Mouse (Mus musculus): ENCODE measurements around the gene Dact1. TPM values are rescaled to one million over a fixed set of nuclear protein-coding genes. Genes with fewer than 3 reads are reported as not detected.
A peak's percentile ranks its signal among the peaks of the same experiment; 100 is the strongest.

Gene Dact1
- polyA plus RNA-seq, 1 experiment from 2014 or later, result 24.7 TPM

DNA sequence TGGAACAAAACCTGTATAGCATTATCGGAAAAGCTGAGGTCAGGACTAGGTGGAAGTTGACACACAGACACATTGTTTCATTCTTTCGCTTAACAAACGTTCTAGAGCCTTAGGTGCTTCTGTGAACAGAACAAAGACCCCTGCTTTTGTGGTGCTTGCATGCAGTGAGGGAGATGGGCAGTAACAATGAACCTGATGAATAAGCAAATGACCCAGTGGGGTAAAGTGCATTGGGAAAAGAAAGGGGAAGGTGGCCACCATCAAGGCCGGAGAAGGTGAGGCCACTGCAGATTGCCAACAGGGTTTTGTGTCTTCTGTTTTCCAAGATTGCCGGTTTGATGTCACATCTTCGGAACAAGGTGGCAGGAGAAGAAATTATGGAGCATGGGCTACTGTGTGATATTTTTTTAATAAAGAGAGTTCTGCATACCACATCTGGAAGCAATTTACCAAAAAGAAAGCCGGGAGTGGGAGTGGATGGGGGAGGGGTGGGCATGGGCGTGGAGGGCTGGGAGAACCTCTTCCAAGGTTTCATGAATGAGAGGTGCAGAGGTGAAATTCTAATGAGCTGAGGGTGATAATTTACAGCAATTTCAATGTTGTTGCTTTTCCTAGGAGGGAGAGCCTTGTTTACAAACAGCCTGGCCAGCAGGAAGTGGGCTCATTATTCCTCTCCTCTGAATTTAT lies 12.7 kb upstream of the Dact1 start:
- Histone ChIP-seq H3K27me3 (peaks cover 6% of the 10 kb centered on the region; the same call in 1 of the 2 replicates), H3K9ac (no peak overlapping the region), H3K27ac (no peak overlapping the region), H3K36me3 (replicated peaks) (no peaks in the 10 kb centered on the region), H3K4me3 (replicated peaks) (no peak overlapping the region), H3K4me2 (no peak overlapping the region), H3K9me3 (no peaks in the 10 kb centered on the region), H3K4me1 (peaks cover 23% of the 10 kb centered on the region)
- ATAC-seq (ENCODE audit: low FRiP score), result no peak
- WGBS, result 47% methylated on average over 8 of the region's 8 CpGs

DNA sequence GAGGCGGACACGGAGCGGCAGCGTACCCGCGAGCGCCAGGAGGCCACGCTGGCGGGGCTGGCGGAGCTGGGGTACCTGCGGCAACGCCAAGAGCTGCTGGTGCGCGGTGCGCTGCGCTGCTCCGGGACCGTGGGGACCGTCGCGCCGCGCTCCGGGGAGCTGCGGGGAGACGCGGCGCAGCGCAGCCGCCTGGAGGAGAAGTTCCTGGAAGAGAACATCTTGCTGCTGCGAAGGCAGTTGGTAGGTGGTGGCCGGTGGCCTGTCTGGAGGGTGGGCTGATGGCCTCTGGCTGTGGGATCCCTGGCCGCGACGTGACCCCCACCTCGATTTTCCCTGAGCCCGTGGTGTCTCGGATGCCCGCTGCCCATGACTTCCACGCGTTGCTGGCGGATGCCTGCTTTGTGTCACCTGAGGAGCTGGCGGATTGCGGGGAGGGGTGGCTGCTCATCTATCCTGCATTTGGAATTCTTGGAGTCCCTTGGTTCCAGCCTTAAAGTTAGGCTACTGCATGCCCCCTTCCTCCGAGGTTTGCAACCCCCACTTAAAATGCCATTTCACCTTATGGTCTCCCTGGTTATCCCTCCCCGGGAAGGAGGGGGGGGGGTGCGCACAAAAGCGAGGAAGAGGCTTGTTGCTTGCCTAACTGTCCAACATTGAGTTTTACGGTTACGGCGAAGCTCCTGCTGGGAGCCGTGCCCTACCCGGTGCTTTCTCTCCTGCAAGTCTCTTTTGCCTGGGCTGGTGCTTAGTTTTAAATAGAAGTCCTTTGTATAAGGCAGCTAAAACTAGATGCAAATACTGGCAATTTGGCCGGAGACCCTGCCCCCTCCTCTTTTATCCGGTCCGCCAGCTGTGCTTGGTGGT lies 616 bp downstream of the Dact1 start:
- Histone ChIP-seq H3K27ac (peak overlapping the region; percentile 88), H3K9me3 (no peaks in the 10 kb centered on the region), H3K4me1 (peaks cover 13% of the 10 kb centered on the region), H3K36me3 (replicated peaks) (no peaks in the 10 kb centered on the region), H3K4me3 (replicated peaks) (peak overlapping the region; percentile 83), H3K9ac (peak overlapping the region; percentile 85), H3K4me2 (peak overlapping the region; percentile 84), H3K27me3 (peaks cover 22% of the 10 kb centered on the region)
- ATAC-seq (ENCODE audit: low FRiP score), result peak; percentile 65
- under 1% methylated on average over 55 of the region's 56 CpGs for WGBS

DNA sequence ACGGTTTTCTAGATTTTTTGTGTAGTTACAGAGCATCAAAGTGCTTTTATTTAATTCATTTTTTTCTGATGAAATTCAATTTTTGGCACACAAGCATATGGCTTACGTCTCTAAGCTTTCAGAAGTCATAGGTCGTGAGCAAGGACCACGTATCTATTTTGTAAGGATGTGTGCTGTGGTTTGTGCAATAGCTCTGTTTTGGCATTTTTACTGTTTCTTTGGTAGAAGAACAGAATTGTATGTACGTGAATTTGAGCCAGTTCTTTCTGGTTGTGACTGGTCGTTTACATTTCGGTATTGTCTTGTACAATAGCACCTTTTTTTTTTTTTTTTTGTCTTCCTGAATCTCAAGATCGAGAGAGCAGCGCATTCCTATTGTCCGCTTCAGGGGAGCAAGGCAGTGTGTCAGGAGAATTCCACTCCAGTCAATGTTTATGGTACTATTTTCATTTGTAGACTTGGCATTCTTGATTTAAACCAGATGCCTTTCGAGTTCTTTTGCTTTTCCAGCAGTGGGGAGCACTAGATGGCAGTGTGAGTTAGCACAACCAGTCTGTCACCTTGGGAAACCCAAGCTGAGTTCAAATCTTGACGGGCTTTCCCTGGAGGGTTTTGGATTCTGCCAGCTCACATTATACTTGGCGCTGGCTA lies 1.7 kb downstream of the Dact1 start:
- 38% methylated on average over 13 of the region's 13 CpGs for WGBS
- H3K4me1 ChIP-seq, result peaks cover 13% of the 10 kb centered on the region
- H3K4me3 ChIP-seq (replicated peaks), result peak overlapping the region; percentile 83
- no peak overlapping the region for H3K9ac ChIP-seq
- peaks cover 16% of the 10 kb centered on the region for H3K27me3 ChIP-seq
- no peaks in the 10 kb centered on the region; the same call in 1 of the 2 replicates for H3K36me3 ChIP-seq (replicated peaks)
- no peak for ATAC-seq (ENCODE audit: low FRiP score)
- no peak overlapping the region for H3K27ac ChIP-seq
- H3K9me3 ChIP-seq, result no peaks in the 10 kb centered on the region
- peak overlapping the region; percentile 84 for H3K4me2 ChIP-seq

DNA sequence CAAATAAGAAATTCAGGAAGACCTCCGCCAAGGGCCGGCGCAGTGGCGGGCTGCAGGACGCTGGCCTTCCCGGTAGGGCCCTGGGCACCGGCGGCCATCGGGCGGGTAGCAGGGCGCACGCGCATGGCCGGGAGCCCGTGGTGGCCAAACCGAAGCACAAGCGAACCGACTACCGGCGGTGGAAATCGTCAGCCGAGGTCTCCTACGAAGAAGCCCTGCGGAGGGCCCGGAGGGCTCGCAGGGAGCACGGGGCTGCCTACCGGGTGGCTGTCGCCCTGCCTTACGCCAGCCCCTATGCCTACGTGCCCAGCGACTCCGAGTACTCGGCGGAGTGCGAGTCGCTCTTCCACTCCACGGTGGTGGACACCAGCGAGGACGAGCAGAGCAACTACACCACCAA lies 8.6 kb downstream of the Dact1 start:
- H3K4me3 ChIP-seq (replicated peaks), result no peak overlapping the region
- no peaks in the 10 kb centered on the region for H3K4me1 ChIP-seq
- no peak for ATAC-seq (ENCODE audit: low FRiP score)
- peaks cover 28% of the 10 kb centered on the region for H3K36me3 ChIP-seq (replicated peaks)
- 81% methylated on average over 40 of the region's 40 CpGs for WGBS
- no peak overlapping the region for H3K27ac ChIP-seq
- no peaks in the 10 kb centered on the region for H3K27me3 ChIP-seq
- H3K9ac ChIP-seq, result no peak overlapping the region
- peaks cover 12% of the 10 kb centered on the region for H3K9me3 ChIP-seq
- H3K4me2 ChIP-seq, result peak overlapping the region; percentile 27

DNA sequence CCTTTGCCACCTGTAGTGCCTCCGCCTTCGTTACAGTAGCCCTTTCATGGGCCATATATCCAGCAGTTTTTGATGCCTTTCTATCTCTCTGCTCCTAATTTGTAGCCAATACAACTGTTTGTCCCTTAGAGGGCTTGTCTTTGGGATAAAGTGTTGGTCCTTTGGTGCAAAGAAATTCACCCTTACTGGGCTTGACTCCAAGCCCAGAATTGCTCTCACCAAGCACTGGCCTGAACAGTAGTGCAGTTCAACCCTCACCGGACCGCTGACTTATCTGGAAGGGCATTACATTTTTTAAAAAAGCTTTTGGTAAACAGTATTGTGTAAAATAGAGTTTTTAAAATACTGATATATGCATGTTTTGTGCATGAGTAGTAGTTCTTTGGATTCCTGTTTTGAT lies 9.9 kb downstream of the Dact1 start:
- H3K9ac ChIP-seq, result no peak overlapping the region
- no peak for ATAC-seq (ENCODE audit: low FRiP score)
- H3K36me3 ChIP-seq (replicated peaks), result peaks cover 28% of the 10 kb centered on the region
- H3K4me1 ChIP-seq, result no peaks in the 10 kb centered on the region
- H3K9me3 ChIP-seq, result peaks cover 12% of the 10 kb centered on the region
- H3K27me3 ChIP-seq, result no peaks in the 10 kb centered on the region
- no peak overlapping the region for H3K4me3 ChIP-seq (replicated peaks)
- H3K4me2 ChIP-seq, result no peak overlapping the region
- H3K27ac ChIP-seq, result no peak overlapping the region
- WGBS, result 94% methylated on average over 4 of the region's 4 CpGs

DNA sequence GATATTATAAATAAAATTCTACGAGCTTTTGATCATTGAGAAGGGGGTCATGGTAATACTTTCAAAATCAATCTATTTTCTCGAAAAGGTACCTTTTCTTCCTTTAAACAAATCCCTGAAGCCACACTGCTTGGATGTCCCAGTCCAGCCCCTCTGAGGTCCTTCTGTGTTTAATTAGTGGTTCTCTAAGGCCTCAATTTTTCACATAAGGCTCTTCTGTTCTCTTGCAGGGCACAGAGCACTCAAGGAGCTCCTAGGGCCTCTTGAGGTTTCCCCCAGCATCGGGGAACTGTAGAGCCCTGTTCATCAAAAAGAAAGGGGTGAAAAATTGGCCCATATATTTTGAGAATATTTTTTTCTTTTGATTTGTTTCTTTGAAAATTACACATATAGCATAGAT lies 23.0 kb downstream of the Dact1 start:
- H3K27me3 ChIP-seq, result 0 out of 2 replicates have a peak, but pooled peaks cover 2% of the 10 kb centered on the region
- no peak overlapping the region for H3K27ac ChIP-seq
- no peaks in the 10 kb centered on the region for H3K36me3 ChIP-seq (replicated peaks)
- 59% methylated on average over 3 of the region's 3 CpGs for WGBS
- peaks cover 5% of the 10 kb centered on the region for H3K4me1 ChIP-seq
- H3K4me2 ChIP-seq, result no peak overlapping the region
- no peaks in the 10 kb centered on the region for H3K9me3 ChIP-seq
- ATAC-seq (ENCODE audit: low FRiP score), result no peak
- no peak overlapping the region for H3K4me3 ChIP-seq (replicated peaks)
- H3K9ac ChIP-seq, result no peak overlapping the region

DNA sequence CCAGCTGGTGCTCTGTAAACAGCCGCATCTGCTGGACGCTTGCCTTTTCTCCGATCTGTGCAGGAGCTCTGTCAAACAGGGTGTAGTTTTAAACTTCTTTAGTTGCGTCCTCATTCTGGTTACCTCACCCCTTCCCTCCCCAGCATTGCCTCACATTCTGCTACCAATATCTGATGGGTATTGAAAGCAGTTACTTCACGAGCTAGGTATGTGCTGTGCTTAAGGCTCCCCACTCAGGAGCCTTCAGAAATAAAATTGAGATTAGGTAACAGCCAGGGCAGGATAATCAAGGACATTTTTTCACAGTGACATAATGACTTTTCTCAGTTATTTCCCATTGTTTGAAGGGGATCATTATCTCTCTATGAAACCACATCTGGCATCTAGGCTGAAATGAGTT lies 23.9 kb downstream of the Dact1 start:
- Histone ChIP-seq H3K9ac (no peak overlapping the region), H3K4me3 (replicated peaks) (no peak overlapping the region), H3K27ac (no peak overlapping the region), H3K4me2 (no peak overlapping the region), H3K36me3 (replicated peaks) (no peaks in the 10 kb centered on the region), H3K9me3 (no peaks in the 10 kb centered on the region), H3K27me3 (0 out of 2 replicates have a peak, but pooled peaks cover 2% of the 10 kb centered on the region), H3K4me1 (peaks cover 10% of the 10 kb centered on the region)
- ATAC-seq (ENCODE audit: low FRiP score), result no peak
- WGBS, result 54% methylated on average over 5 of the region's 5 CpGs

DNA sequence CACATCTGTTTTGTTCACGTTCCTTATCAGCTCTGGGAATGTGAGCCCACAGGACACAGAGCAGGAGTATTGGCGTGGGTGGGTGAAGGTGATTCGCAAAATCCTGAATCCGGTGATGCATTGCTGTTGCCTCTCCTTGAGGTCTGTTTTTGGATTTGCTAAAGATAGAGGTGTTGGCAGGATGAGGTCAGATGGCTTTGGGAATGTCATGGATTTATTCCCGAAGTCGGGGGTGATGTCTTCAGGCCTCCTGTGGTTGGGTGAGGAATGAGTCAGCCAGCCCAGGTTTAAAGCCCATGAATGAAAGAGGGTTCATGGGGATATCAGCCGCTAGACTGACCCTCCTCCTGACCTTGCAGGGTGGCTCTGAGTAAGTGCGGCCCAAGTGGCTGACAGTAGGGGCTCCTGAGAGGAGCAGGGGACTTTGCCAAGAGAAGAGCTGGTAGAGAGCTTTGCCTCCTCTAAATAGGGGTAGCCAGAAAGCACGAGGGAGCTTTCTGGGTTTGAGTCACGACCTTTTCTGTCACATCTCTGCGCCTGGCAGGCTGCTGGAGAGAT lies 27.4 kb downstream of the Dact1 start:
- H3K27me3 ChIP-seq, result 0 out of 2 replicates have a peak, but pooled peaks cover 2% of the 10 kb centered on the region
- no peak overlapping the region for H3K4me2 ChIP-seq
- H3K27ac ChIP-seq, result no peak overlapping the region
- H3K36me3 ChIP-seq (replicated peaks), result no peaks in the 10 kb centered on the region
- WGBS, result 75% methylated on average over 11 of the region's 11 CpGs
- peaks cover 10% of the 10 kb centered on the region for H3K4me1 ChIP-seq
- no peak overlapping the region for H3K4me3 ChIP-seq (replicated peaks)
- H3K9me3 ChIP-seq, result no peaks in the 10 kb centered on the region
- ATAC-seq (ENCODE audit: low FRiP score), result no peak
- H3K9ac ChIP-seq, result no peak overlapping the region

DNA sequence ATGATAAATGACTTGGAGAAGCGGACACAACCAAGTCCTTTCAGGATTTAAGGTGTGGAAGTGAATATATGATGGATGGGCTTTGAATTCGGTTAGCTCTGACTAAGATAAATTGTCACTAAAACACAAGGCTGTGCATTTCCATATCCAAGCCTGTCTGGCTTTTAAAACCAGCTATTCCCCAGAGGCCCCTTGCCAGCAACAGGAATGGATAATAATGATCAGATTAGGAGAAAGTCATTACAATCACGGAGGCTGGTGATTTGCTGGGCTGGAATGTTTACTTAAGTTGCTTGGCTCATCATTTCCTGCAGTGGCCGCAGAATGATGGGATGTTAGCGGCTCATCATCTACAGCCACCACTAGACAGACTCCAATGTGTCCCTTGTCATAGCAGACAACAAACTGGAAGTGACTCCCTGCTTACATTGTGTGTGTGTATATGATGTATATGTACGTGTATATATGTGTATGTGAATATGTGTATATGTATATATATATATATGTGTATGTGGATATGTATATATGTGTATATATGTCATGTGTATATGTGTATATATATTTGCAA lies 28.3 kb downstream of the Dact1 start:
- no peak overlapping the region for H3K27ac ChIP-seq
- no peaks in the 10 kb centered on the region for H3K36me3 ChIP-seq (replicated peaks)
- no peak overlapping the region for H3K4me3 ChIP-seq (replicated peaks)
- WGBS, result 78% methylated on average over 6 of the region's 6 CpGs
- no peak overlapping the region for H3K4me2 ChIP-seq
- peaks cover 12% of the 10 kb centered on the region for H3K4me1 ChIP-seq
- no peaks in the 10 kb centered on the region for H3K9me3 ChIP-seq
- 0 out of 2 replicates have a peak, but pooled peaks cover 2% of the 10 kb centered on the region for H3K27me3 ChIP-seq
- peak; percentile 72 for ATAC-seq (ENCODE audit: low FRiP score)
- no peak overlapping the region for H3K9ac ChIP-seq

DNA sequence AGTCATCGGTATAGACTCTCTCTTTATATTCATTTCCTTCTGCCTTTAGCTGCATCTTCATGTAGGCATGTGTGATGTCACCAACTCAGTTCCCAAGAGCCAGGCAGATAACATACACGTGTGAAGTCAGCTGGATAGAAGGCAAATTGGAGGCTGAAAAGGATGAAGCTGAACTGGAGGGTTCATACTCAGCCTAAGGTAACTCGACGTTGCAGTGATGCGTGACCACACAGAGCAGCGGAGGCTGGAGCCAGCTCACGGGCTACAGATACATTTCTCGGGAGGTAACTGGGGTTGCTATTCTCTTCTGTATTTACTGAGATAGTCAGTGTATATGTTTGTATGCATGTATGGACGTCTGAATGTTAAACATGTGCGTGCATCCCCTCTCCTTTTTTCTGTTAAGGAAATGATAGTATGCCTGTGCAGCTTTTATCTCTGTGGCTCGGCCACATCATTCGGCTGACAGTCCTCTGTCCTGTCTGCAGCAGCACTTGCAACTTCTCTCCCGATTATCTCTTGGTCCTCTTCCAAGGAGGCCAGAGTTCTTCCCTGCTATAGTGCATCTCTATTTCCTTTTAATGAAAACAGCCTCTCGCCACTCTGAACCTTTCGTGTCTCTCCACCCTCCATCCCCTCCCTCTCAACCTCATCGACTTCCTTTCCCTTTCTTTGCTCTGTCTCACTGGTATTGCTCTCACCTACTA lies 29.6 kb downstream of the Dact1 start:
- Histone ChIP-seq H3K4me1 (peaks cover 9% of the 10 kb centered on the region), H3K36me3 (replicated peaks) (no peaks in the 10 kb centered on the region), H3K27ac (no peak overlapping the region), H3K4me3 (replicated peaks) (no peak overlapping the region), H3K4me2 (no peak overlapping the region), H3K9ac (no peak overlapping the region), H3K27me3 (0 out of 2 replicates have a peak, but pooled peaks cover 2% of the 10 kb centered on the region), H3K9me3 (no peaks in the 10 kb centered on the region)
- no peak for ATAC-seq (ENCODE audit: low FRiP score)
- 80% methylated on average over 16 of the region's 16 CpGs for WGBS

DNA sequence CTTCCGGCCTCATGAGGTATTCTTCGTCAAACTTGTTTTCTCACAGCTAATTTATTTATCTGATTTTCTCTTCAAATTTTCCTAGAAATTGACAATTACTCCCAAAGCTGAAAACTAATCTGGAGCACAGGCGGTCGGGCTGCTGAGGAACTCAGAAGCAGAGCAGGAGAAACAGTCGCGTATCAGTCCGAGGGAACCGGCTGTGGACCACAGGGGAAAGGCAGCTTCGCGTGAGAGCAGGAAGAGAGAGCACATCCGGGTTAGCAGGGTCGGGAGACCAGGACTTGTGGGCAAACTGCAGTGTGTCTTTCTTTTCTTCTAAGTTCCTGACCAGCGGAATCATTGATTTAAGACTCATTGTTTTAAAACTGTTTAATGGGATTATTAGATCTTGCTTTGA lies 32.7 kb downstream of the Dact1 start:
- Histone ChIP-seq H3K27me3 (no peaks in the 10 kb centered on the region), H3K36me3 (replicated peaks) (no peaks in the 10 kb centered on the region), H3K27ac (no peak overlapping the region), H3K9me3 (no peaks in the 10 kb centered on the region), H3K4me1 (peaks cover 9% of the 10 kb centered on the region; the same call in 1 of the 2 replicates), H3K4me2 (no peak overlapping the region), H3K9ac (no peak overlapping the region), H3K4me3 (replicated peaks) (no peak overlapping the region)
- 51% methylated on average over 13 of the region's 13 CpGs for whole genome bisulfite sequencing
- ATAC-seq (ENCODE audit: low FRiP score), result no peak

All from forebrain, embryonic 12.5 days (tissue).